Mouse (Mus musculus): ENCODE measurements around the gene Lgmn.

The Lgmn gene

GRCm38 (mm10) chr12:102387219-102387917 lies 52.2 kb downstream of the Lgmn start:
- peak; percentile 75 for DNase-seq

GRCm38 (mm10) chr12:102384819-102385218 lies 54.8 kb downstream of the Lgmn start:
- DNase-seq, result peak in 1 of 2 experiments; percentile 32

- no peak for DNase-seq
These were observed 56.3 kb downstream of the Lgmn start for GRCm38 (mm10) chr12:102383288-102383687.

GRCm38 (mm10) chr12:102382180-102382579 lies 57.4 kb downstream of the Lgmn start:
- DNase-seq, result no peak

DNA sequence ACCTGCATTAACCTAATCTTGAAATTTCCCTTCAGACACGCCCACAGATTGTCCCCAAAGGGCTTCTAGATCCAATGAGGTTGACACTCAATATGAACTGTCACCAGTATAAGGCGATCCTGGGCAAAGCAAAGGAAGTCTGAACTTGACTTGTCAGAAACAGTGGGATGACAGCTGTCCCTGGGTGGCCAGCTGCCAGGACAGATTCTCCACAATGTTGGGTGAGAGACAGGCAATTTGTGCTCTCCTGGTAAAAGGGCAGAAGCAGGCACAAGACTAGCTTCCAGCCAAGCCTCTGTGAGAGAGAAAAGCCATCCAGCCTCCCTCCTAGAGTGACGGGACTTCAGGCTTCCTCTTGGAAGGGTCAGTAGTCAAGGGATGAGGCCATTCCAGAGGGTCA lies 67.3 kb downstream of the Lgmn start:
- no peak for DNase-seq

DNA sequence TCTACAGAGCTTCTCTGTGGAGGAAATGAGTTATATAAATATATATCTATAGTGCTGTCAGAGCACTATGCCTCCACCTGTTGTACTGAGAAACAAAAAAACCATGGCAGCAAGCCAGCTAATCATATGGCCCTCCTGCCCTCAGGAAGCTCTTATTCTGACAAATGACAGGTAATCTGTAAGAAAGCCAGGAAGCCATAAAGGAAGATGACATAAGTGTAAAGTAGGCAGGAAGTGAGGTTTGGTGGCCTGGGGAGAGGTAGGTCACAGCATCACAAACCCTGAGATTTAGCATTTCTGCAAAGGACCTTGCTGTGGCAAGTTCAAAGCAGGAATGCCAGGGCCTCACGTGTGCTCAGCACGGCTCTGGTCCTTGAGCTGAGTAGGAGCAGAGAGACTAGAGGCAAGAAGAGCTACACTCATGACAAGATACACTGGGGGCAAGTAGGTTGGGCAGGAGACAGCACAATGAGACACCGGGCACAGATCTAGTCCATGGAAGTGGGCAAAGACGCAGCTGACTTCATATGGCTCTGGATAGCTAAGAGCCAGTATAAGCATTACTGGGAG lies 68.6 kb downstream of the Lgmn start:
- DNase-seq, result no peak

- DNase-seq, result no peak
These were observed 70.0 kb downstream of the Lgmn start for GRCm38 (mm10) chr12:102369488-102370235.

DNA sequence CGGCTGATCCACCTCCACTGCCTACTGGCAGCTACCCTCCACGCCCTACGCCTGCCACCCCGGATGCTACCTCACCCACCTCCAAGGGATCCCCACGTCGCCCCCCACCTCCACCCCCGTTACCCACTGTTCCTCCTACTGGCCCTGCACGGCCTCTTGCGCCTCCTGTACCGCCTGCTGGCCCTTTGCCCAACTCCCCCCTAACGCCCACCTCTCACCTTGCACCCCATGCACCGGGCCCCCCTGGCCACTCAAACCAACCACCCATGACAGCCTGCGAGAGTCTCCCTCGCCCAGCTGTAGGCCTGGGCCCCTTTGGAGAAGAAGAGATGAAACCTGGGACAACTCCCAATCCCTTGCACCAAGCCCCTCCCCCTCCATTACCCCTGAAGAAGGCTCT lies 71.1 kb downstream of the Lgmn start:
- no peak for DNase-seq

GRCm38 (mm10) chr12:102368066-102368465 lies 71.5 kb downstream of the Lgmn start:
- DNase-seq, result peak; percentile 49 to 52

- no peak for DNase-seq
These were observed 72.5 kb downstream of the Lgmn start for GRCm38 (mm10) chr12:102367075-102367474.

DNA sequence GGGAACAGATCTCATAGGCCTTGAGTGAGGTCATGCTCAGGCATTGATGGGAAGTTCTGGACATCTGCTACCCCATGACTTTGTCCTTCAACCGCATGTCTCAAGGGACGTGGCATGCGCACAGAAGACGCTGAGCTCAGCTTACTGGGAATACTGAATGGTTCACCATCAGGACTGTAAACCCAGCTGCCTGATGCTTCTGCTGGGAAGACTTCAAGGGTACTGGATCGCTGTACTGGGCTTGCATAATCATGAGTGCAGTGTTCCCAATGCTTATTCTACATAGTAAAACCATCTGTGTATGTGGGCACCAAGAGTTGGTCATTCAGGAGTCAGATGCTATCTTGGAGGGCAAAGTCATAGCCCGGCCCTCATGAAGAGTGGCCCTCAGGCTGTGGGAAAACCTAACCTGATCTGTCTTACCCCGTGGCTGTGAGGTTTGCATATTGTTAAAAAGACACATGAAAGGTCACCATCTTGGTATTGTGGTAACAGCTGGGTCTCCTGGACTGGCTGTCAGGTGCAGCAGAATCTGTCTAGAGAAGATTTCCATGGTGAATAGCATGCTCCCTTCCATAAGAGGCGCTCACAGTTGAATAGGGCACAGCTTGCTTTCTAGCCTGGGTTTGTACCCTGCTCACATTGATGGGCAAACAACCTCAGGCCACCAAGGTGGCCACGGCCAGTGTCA lies 73.3 kb downstream of the Lgmn start:
- DNase-seq, result no peak

- DNase-seq, result no peak
These were observed 74.6 kb downstream of the Lgmn start for GRCm38 (mm10) chr12:102365016-102365415.

GRCm38 (mm10) chr12:102361189-102362161 lies 78.1 kb downstream of the Lgmn start:
- DNase-seq, result peak; percentile 32 to 53

GRCm38 (mm10) chr12:102359390-102359789 lies 80.2 kb downstream of the Lgmn start:
- no peak for DNase-seq

- DNase-seq, result no peak
These were observed 82.8 kb downstream of the Lgmn start for GRCm38 (mm10) chr12:102356781-102357180.

DNA sequence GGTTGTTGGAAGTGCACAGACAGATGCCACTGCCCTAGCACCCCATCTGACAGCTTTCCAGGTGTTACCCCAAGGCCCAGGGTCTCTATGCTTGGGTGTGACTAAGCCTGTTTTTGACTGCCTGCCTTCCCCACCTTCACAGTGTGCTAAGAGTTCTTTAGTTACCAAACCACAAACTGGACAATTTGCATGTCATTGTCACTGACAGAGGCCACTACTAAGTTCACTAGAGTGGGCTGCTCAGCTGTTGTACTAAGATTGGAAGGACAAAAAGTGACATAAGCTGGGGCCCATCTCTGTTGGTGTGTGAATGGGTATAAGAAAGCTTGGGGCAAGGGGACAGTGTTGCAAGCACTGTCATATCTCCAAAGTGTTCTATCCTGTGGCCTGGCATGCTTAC lies 83.8 kb downstream of the Lgmn start:
- DNase-seq, result no peak

DNA sequence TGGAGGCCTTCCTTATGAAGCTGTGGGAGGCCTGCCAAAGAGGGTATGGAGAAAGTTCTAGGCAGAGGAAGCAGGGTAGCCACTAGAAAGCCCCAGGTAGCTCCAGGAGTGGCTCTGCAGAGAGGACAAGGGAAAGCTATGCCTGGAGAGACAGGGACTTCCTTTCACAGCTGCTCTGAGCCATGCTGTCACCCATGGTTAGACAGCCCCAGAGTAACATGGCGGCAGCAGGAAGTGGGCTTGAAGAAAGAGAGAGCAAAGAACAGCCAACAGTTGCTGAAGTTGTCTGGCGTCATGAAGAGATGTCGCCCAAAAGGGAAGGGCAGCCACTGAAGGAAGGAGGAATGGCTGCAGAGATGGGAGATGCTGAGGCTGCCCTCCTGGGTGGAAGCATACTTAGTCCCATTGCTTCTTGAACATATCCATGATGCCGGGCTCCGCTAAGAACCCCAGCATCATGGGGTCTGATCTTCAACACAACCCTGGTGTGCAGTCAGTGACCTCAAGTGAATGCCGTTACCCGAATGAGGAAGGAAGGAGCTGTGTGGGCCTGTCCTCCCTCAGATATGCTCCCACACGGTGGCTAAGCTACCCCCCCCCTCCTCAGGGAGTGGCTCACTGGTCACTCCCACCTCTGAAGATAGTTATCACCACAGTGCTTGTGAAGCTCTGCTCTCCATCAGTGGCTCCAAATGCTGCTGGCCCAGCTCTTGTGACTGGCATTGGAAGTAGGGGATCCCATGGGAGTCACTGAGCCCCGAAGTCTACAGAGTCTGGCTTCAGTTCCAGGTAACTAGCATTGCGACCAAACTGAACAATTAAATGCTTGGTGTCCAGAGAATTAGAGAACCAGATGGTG lies 85.3 kb downstream of the Lgmn start:
- peak in 1 of 2 experiments; percentile 44 for DNase-seq

DNA sequence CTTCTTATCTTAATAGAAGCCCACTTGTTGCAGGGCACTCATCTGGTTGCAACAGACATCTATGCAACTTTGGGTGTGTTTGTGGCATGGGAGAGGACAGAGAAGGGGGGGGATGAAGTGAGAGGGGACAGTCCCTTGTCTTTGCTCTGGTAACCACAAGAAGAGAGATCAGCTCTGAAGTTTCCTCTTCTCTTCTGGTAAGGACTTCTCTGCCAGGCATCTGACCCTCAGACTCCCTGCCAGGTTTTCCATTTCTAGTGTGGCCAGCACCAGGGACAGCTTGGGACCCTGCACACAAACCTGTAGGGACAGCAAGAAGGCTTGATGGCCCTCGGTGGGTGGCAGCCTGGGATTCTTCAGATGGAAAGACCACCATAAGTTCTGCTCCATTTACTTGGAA lies 88.6 kb downstream of the Lgmn start:
- DNase-seq, result no peak

DNA sequence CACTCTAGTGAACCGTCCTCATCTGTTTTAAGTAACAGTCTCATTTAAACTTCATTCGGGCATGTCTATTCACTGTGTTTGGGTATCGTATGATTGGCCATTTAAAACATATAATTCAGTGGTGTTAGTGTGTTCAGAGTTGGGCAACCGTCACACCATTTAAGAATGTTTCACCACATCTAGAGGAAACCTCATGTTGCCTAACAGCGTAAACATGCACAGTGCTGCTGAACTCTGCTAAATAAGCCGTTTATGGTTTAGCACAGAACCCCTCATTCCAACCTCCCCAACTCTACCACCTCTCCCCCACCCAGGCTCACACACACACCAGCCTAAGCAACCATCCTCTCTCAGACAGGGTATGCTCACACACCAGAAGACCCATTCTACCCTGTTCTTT lies 91.2 kb downstream of the Lgmn start:
- no peak for DNase-seq

DNA sequence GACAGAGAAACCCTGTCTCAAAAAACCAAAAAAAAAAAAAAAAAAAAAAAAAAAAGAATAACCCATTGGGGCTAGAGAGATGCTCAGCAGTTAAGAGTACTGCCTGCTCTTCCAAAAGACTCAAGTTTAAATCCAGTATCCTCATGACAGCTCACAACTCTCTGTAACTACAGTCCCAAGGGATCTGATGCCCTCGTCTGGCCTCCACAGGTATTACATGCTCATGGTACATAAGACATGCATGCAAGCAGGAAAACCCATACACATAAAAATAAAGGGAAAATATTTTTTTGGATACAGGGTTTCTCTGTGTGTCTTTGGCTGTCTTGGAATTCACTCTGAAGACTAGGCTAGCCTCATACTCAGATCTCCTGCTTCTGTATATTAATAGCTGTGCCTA lies 93.1 kb downstream of the Lgmn start:
- DNase-seq, result peak; percentile 65 to 70
